Mouse (Mus musculus) ES-E14 (cell line): ENCODE data around the gene Cfl1. TPM values are rescaled to one million over a fixed set of nuclear protein-coding genes. Genes with fewer than 3 reads are reported as not detected.

ENCODE experiments used
- DNase-seq: peaks from one replicate; pipeline ENCODE4 v3.0.0-alpha.2; 2013; ENCODE audit warnings: low read depth, low spot score
- H3K27ac ChIP-seq: 2 replicates; pipeline ENCODE4 v1.5.1; 2012; ENCODE audit warnings: low read depth, mild to moderate bottlenecking, low read length, moderate library complexity, mixed read lengths; ENCODE audit not compliant: poor library complexity, insufficient read depth, severe bottlenecking
- H3K36me3 ChIP-seq: 2 replicates; pipeline ENCODE4 v1.6.1; 2012; ENCODE audit warnings: mild to moderate bottlenecking, low read length, moderate library complexity, mixed read lengths; ENCODE audit not compliant: control insufficient read depth, poor library complexity, insufficient read depth, severe bottlenecking
- H3K4me1 ChIP-seq, 2 experiments: fragments of 150-350 bp in 1 of 2; sonication (generic) in 1 of 2; 2 replicates each; pipeline ENCODE4 v1.6.1; 2012; ENCODE audit warnings: low read length in 2 of 2, mild to moderate bottlenecking in 1 of 2, mixed read lengths in 1 of 2; ENCODE audit not compliant: control insufficient read depth in 2 of 2, insufficient read depth in 2 of 2, poor library complexity in 1 of 2
- H3K4me3 ChIP-seq, 2 experiments: fragments of 150-350 bp in 1 of 2; sonication (generic) in 1 of 2; 2 replicates each; pipeline ENCODE4 v1.5.1; 2012; ENCODE audit warnings: low read length in 2 of 2, low read depth in 1 of 2, mild to moderate bottlenecking in 1 of 2, mixed read lengths in 1 of 2; ENCODE audit not compliant: insufficient read depth in 1 of 2, poor library complexity in 1 of 2, severe bottlenecking in 1 of 2
- H3K9ac ChIP-seq: 2 replicates; pipeline ENCODE4 v1.6.1; 2012; ENCODE audit warnings: low read depth, mild to moderate bottlenecking, low read length, mixed read lengths; ENCODE audit not compliant: poor library complexity, insufficient read depth, severe bottlenecking
- H3K9me3 ChIP-seq: fragments of 150-350 bp; sonication (generic); 2 replicates; pipeline ENCODE4 v1.6.1; 2012; ENCODE audit warnings: low read depth, mild to moderate bottlenecking, low read length; ENCODE audit not compliant: control insufficient read depth, insufficient read depth
- CHD2 ChIP-seq: IDR thresholded peaks from 2 replicates; pipeline ENCODE4 v1.6.1; 2014; ENCODE audit warnings: mild to moderate bottlenecking, low read depth, low read length, inconsistent platforms
- HCFC1 ChIP-seq: IDR thresholded peaks from 2 replicates; pipeline ENCODE4 v1.6.1; 2012; ENCODE audit warnings: low read length, inconsistent platforms, borderline replicate concordance; ENCODE audit not compliant: insufficient read depth
- MAFK ChIP-seq: IDR thresholded peaks from 2 replicates; pipeline ENCODE4 v1.6.1; 2014; ENCODE audit warnings: mild to moderate bottlenecking, low read depth, low read length, inconsistent platforms; ENCODE audit not compliant: insufficient read depth
- ZC3H11A ChIP-seq: IDR thresholded peaks from 2 replicates; pipeline ENCODE4 v1.6.1; 2012; ENCODE audit warnings: low read depth, mild to moderate bottlenecking, inconsistent platforms, low read length, borderline replicate concordance
- ZNF384 ChIP-seq: IDR thresholded peaks from 2 replicates; pipeline ENCODE4 v1.6.1; 2012; ENCODE audit warnings: low read depth, low read length, inconsistent platforms
- in situ Hi-C, 2 experiments: fragments of 600-800 bp; cut with MboI; formaldehyde crosslinking; loops; one replicate each; pipeline ENCODE4 v1.15.1; 2025; ENCODE audit warnings: low sequenced_read_pairs in 2 of 2, inconsistent platforms in 1 of 2; ENCODE audit not compliant: unreplicated experiment in 2 of 2
- total RNA-seq: library from RNA; depleted of rRNA; stranded (reverse); fragments of 300-350 nt; gene quantifications from 2 replicates; pipeline ENCODE4 v1.2.3, GENCODE M21; 2012

Cfl1 gene
- total RNA-seq, 1 experiment: 955 TPM

- H3K9ac ChIP-seq: no peak overlapping the region
- H3K4me3 ChIP-seq: peak overlapping the region; percentile 1 to 22; a peak in 1 of 4 replicates
- no peak overlapping the region for H3K27ac ChIP-seq
- H3K36me3 ChIP-seq: 0 out of 2 replicates have a peak, but pooled peaks cover 5% of the 10 kb centered on the region
- TF ChIP-seq CHD2: no peak
- TF ChIP-seq ZC3H11A: no peak
- no peak for TF ChIP-seq MAFK
- no peak for TF ChIP-seq HCFC1
- no peak for TF ChIP-seq ZNF384
- in situ Hi-C loops: no loop called here
- DNase-seq: no peak
- no peaks in the 10 kb centered on the region for H3K9me3 ChIP-seq
- peaks cover 2 to 9% of the 10 kb centered on the region in 2 experiments; a peak in 3 of 4 replicates for H3K4me1 ChIP-seq
Measured at GRCm38 (mm10) chr19:5455037-5455436, 35.2 kb upstream of the Cfl1 start.

- no peak for TF ChIP-seq CHD2
- TF ChIP-seq HCFC1: no peak
- TF ChIP-seq MAFK: no peak
- no peak for TF ChIP-seq ZNF384
- TF ChIP-seq ZC3H11A: no peak
- Histone ChIP-seq H3K27ac (no peak overlapping the region), H3K4me1 (peaks cover 2 to 9% of the 10 kb centered on the region in 2 experiments; a peak in 3 of 4 replicates), H3K4me3 (peak overlapping the region; percentile 77 to 96; a peak in 3 of 4 replicates), H3K9me3 (no peaks in the 10 kb centered on the region), H3K36me3 (0 out of 2 replicates have a peak, but pooled peaks cover 5% of the 10 kb centered on the region), H3K9ac (peak overlapping the region; percentile 81; the same call in 1 of the 2 replicates)
- no peak for DNase-seq
- in situ Hi-C loops: no loop called here
Measured at GRCm38 (mm10) chr19:5455568-5455967, 34.7 kb upstream of the Cfl1 start.

- TF ChIP-seq ZNF384 (no peak), ZC3H11A (no peak), CHD2 (no peak), HCFC1 (no peak), MAFK (no peak)
- DNase-seq: no peak
- in situ Hi-C loops: no loop called here
- peak overlapping the region; percentile 77 to 96 for H3K4me3 ChIP-seq
- peaks cover 2 to 9% of the 10 kb centered on the region in 2 experiments; a peak in 3 of 4 replicates for H3K4me1 ChIP-seq
- peak overlapping the region; percentile 81 for H3K9ac ChIP-seq
- H3K9me3 ChIP-seq: no peaks in the 10 kb centered on the region
- H3K27ac ChIP-seq: no peak overlapping the region
- 0 out of 2 replicates have a peak, but pooled peaks cover 5% of the 10 kb centered on the region for H3K36me3 ChIP-seq
Measured at GRCm38 (mm10) chr19:5456241-5456921, 33.9 kb upstream of the Cfl1 start.

- Histone ChIP-seq H3K9ac (peak overlapping the region; percentile 81), H3K4me3 (peak overlapping the region; percentile 77 to 96), H3K4me1 (peaks cover 2 to 9% of the 10 kb centered on the region in 2 experiments; a peak in 3 of 4 replicates), H3K9me3 (no peaks in the 10 kb centered on the region), H3K36me3 (0 out of 2 replicates have a peak, but pooled peaks cover 5% of the 10 kb centered on the region), H3K27ac (no peak overlapping the region)
- DNase-seq: peak; percentile 91
- in situ Hi-C loops: no loop called here
- TF ChIP-seq HCFC1 (no peak), ZC3H11A (no peak), ZNF384 (no peak), CHD2 (no peak), MAFK (no peak)
Measured at GRCm38 (mm10) chr19:5456922-5457745, 33.1 kb upstream of the Cfl1 start.
